Comparison of ENCODE assay signal across 8 mouse cellular contexts in the genomic region with DNA sequence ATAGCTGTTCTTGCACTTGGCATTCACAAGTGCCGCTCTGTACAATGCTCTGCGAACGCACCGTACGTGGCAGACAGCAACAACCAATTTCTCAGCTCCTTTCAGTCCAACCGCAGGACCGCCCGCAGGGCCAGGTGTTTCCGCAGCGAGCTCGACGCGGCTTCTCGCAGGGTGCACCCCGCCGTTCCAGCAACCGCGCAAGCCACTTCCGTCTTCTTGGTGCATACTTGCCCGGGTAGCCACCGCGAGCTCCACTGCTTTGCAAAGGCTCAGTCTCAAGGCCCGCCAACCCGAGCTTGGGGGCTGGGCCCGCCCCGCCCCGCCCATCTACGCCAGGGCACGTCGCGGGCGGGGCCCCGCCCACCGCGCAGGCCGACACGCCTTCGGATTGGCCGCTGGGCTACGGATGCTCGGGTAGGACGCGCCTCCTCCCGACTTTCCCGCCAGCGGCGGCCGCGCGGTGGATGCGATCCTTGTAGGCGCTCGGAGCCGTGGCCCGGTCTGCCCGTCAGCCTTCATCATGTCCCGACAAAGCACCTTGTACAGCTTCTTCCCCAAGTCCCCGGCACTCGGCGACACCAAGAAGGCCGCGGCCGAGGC. TPM values are rescaled to one million over a fixed set of nuclear protein-coding genes. Genes with fewer than 3 reads are reported as not detected.
DNase-seq lines count a peak whose midpoint lies in the region; ATAC-seq and TF ChIP-seq lines count a peak whose summit lies in the region.

A gene (plus strand): TSS at position 434 of the 600 bp plus-strand sequence.

- peak; percentile 99 for ATAC-seq in hindbrain, postnatal 0 days
- peak; percentile 91 for ATAC-seq in megakaryocyte, adult 5-6 weeks (ENCODE audit: poor library complexity, severe bottlenecking)

- DNase-seq in T-cell, adult 2 months (ENCODE audit: low spot score) = peak; percentile 97
- peak; percentile 82 to 87 for DNase-seq in cerebellum, postnatal 36 days
- DNase-seq in gastrocnemius, adult 18-20 months (ENCODE audit: low spot score) = peak; percentile 76
- peak; percentile 97 for DNase-seq in hindbrain, postnatal 0 days (ENCODE audit: low spot score)
- peak; percentile 82 to 88 for DNase-seq in left cerebral cortex, adult 2 months (ENCODE audit: extremely low spot score in 1 of 2, low spot score in 2 of 2)
- DNase-seq in right cerebral cortex, adult 2 months (ENCODE audit: low spot score in 2 of 2) = peak; percentile 81 to 84
- DNase-seq in urinary bladder, postnatal 14 days (ENCODE audit: low spot score) = peak; percentile 86

- peak within 1 kb of the TSS; percentile 84 for H3K4me2 ChIP-seq in hindbrain, postnatal 0 days (ENCODE audit: low read depth, low read length)

- 0 out of 2 replicates have a peak, but pooled peaks have one; percentile 2 for TF ChIP-seq CTCF in hindbrain, postnatal 0 days (IDR thresholded peaks at IDR 0.05; ENCODE audit: low read depth)
- no peak for TF ChIP-seq CTCF in left cerebral cortex, adult 2 months (IDR thresholded peaks at IDR 0.05)

- no peaks in the 10 kb centered on the region for H3K36me3 ChIP-seq in hindbrain, postnatal 0 days (ENCODE audit: insufficient read depth, low read length)

- intact Hi-C loops in left cerebral cortex, adult 2 months (cut with DNase I) = loop anchor here (5.0 kb wide), 1 partner anchor 93 kb away; a partner anchor contains a TSS

- H3K27me3 ChIP-seq in hindbrain, postnatal 0 days (ENCODE audit: insufficient read depth, low read length) = no peaks in the 10 kb centered on the region

- peak within 1 kb of the TSS; percentile 96 for H3K4me3 ChIP-seq in hindbrain, postnatal 0 days (ENCODE audit: low read length)
- H3K4me3 ChIP-seq in left cerebral cortex, adult 2 months = peak within 1 kb of the TSS; percentile 100

- no peaks in the 10 kb centered on the region for H3K9me3 ChIP-seq in hindbrain, postnatal 0 days (ENCODE audit: low read length)

- peak within 1 kb of the TSS; percentile 88 for H3K27ac ChIP-seq in hindbrain, postnatal 0 days
- H3K27ac ChIP-seq in left cerebral cortex, adult 2 months = peak within 1 kb of the TSS; percentile 83

- under 1% methylated on average over 56 of the region's 63 CpGs for WGBS in hindbrain, postnatal 0 days

- H3K9ac ChIP-seq in hindbrain, postnatal 0 days (replicated peaks; ENCODE audit: low read length) = peak within 1 kb of the TSS; percentile 87

- H3K4me1 ChIP-seq in hindbrain, postnatal 0 days (ENCODE audit: insufficient read depth, low read length) = 0 out of 2 replicates have a peak, but pooled peaks cover 9% of the 10 kb centered on the region

RNA-seq across cellular contexts. Expression of the gene that starts here (rescaled TPM):
- 1 to 10 TPM; 4.1 to 4.4 TPM for total RNA-seq in gastrocnemius, adult 18-20 months (2021)
- 21.1 and 21.5 TPM in 2 replicates for total RNA-seq in hindbrain, postnatal 0 days (2014; rRNA removed)
- 19.2 and 19.6 TPM in 2 replicates for polyA plus RNA-seq in hindbrain, postnatal 0 days (2015; fragmentation: Nextera tagmentation; extraction: Ambion mirVana)
- 10 to 100 TPM; 14.4 to 15.4 TPM for total RNA-seq in left cerebral cortex, adult 2 months (2021)
- total RNA-seq in megakaryocyte, adult 5-6 weeks (2015) = 22.4 and 22.8 TPM in 2 replicates
- total RNA-seq in megakaryocyte, adult 5-6 weeks (2017) = 41.4 and 45.5 TPM in 2 replicates

Comparison
In these comparisons a context has a peak if more than half of its experiments do, and no peak if none do; other contexts are left out.
1. Peak in every context shown above with its lines: DNase-seq, ATAC-seq, H3K4me3 ChIP-seq and H3K27ac ChIP-seq.